Mouse (Mus musculus): ENCODE measurements around the gene Rab4a.
A peak's percentile ranks its signal among the peaks of the same experiment; 100 is the strongest.

Gene Rab4a

DNA sequence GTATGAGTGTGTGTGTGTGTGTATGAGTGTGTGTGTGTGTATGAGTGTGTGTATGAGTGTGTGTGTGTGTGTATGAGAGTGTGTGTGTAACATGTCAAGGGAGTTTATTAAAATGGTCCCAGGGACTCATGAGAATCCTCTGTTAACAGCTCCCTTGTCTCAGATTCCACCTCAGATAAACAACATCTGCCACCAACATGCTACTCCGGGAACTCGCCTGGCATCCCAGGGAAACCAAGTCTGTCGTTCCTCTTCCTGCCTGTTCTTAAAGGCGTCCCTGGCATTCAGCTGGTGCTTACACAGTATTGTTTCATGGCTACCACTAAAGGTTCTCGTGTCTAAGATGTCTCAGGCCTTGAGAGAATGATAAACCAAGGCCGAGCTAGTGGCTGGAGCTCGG is 38.6 kb downstream of the Rab4a start:
- ATAC-seq (ENCODE audit: insufficient number of reproducible peaks, low FRiP score, low TSS enrichment), result no peak

- no peak for ATAC-seq (ENCODE audit: insufficient number of reproducible peaks, low FRiP score, low TSS enrichment)
Observed at GRCm38 (mm10) chr8:123845114-123845513, 39.3 kb downstream of the Rab4a start.

GRCm38 (mm10) chr8:123845991-123846390 is 40.2 kb downstream of the Rab4a start:
- no peak for ATAC-seq (ENCODE audit: insufficient number of reproducible peaks, low FRiP score, low TSS enrichment)

DNA sequence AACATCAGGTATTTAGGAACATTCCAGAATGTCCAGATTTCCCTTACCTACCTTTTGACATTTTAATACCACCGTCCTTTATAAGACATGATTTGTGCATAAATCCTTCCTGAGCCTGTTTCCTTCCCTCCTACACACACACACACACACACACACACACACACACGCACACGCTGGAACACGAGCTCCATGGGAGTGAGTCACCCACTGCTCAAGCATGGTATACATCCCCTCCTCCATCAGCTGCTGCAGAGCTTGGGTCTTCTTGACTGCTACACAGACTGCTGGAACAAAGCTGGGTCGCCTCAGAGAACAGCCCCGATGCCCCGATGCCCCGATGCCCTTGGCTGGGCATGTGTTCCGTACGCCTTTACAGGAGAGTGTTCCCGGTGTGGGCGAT is 40.7 kb downstream of the Rab4a start:
- ATAC-seq (ENCODE audit: insufficient number of reproducible peaks, low FRiP score, low TSS enrichment), result no peak

DNA sequence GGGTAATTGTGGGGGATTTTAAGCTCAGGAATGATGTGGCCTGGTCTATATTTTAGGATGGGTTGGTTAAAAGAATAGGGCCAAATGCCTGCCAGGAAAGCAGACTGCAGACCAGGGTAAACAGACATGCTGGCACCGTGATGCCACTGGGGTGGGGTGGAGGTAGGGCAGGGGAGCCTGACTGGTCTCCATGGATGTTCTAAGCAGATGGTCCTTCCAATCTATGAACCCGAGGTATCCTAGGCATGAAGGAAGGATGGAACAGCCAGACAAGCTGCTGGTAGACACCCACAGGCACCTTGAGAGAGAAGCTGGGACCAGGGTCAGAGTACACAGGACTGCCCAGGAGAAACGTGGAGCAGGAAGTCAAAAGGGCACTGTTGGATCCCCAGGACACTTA is 41.8 kb downstream of the Rab4a start:
- peak; percentile 71; the same call in 1 of the 2 replicates for ATAC-seq (ENCODE audit: insufficient number of reproducible peaks, low FRiP score, low TSS enrichment)

DNA sequence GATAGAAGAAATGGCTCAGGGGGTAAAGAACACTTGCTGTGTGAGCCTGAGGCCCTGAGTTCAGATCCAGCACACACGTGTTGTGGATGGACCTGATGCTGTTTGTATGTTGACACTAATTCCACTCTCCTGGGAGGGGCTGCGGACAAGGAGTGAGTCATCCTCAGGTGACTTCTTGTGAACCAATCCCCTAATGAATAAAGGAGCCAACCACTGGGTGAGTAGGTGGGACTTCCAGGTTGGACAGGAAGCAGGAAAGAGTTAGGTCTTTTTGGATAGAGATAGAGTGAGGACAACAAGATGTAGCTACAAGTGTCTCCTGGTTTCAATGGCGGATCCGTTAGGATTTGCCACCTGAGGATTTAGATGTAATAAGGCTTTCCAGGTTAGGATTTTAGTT is 43.6 kb downstream of the Rab4a start:
- ATAC-seq (ENCODE audit: insufficient number of reproducible peaks, low FRiP score, low TSS enrichment), result no peak

DNA sequence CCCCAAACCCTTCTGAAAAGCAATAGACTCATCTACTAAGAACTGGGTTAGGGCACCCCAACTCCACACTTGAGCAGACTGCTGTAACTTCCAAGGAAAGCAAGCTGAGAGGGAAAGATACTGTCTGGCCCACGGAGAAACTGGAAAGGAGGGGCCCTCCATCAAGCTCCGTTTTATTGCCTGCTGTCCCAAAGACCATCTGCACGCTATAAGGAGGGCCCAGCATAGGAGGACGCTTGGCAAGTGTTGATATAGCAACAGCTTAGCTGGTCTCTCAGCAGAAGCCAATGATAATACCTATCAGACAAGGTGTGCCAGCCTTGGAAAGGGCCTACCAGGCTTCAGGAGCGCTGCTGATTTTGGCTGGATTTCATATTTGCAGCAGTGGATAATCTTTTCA is 45.8 kb downstream of the Rab4a start:
- ATAC-seq (ENCODE audit: insufficient number of reproducible peaks, low FRiP score, low TSS enrichment), result no peak

DNA sequence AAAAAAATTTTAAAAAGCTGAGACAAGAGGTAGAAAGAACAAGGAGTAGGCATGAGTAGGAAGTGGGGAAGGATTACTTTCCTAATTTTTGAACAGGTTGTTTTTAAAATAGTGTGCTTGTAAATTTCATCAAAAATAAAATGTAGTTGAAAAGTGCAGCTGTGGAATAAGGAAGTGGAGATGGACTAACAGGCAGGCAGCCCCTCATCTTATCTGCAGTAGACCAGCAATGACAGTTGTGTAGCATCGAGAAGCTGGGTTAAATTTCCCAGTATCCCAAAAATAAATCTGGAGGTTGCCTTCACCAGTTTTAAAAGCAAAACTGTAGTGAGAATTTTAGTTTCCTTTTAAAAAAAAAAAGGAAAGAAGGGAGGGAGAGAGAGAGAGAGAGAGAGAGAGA is 48.5 kb downstream of the Rab4a start:
- ATAC-seq (ENCODE audit: insufficient number of reproducible peaks, low FRiP score, low TSS enrichment), result no peak

- no peak for ATAC-seq (ENCODE audit: insufficient number of reproducible peaks, low FRiP score, low TSS enrichment)
Observed at GRCm38 (mm10) chr8:123854733-123855475, 49.1 kb downstream of the Rab4a start.

DNA sequence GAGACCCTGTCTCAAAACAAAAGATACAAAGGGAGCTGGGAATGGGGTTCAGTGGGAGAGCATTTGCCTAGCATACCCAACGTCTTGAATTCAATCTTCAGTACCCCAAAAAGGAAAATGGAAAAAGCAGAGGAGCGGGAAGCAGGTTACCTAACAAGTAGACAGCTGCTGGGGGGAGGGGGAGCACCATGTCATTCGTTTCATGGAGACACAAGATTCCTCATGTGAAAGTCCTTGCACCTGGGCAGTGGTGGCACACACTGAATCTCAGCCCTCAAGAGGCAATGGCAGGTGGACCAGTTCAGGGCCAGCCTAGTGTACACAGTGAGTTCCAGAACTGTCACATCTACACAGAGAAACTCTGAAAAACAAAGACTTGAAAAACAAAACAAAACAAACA is 51.6 kb downstream of the Rab4a start:
- ATAC-seq (ENCODE audit: insufficient number of reproducible peaks, low FRiP score, low TSS enrichment), result no peak

- ATAC-seq (ENCODE audit: insufficient number of reproducible peaks, low FRiP score, low TSS enrichment), result 0 out of 2 replicates have a peak, but pooled peaks have one; percentile 1
Observed at GRCm38 (mm10) chr8:123858574-123858940, 52.8 kb downstream of the Rab4a start.

DNA sequence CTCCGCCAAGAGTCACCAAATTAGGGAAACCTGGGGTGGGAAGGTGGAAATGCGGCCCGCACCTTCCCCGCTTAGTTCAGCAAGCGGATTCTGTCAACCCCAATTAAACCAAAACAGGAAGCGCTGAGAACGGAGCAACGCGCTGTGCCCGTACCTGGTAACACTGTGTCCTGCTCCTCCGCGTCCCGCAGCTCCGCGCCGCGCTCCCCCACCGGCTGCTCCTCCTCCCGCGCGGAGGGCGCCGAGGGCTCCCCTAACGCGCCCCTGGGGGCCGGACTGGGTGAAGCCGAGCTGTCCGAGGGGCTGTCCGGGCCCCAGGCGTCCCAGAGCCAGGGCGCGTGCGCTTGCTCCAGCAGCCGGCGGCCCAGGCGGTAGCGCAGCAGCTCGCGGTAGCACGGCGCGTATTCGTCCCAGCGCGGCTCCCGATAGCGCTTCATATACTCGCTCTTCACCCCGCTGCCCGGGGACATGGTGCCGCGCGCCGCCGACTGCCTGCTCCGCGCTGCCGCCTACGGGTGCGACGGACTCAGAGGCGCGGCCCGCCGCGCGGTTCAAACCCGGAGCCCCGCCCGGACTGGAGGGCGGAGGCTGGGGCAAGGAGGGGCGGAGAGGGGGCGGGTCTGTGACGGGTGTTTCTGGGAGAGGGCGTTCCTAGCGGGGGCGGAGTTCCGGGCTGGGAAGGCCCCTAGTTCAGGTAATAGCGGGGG is 53.3 kb downstream of the Rab4a start:
- peak; percentile 83 for ATAC-seq (ENCODE audit: insufficient number of reproducible peaks, low FRiP score, low TSS enrichment)

- peak; percentile 67 for ATAC-seq (ENCODE audit: insufficient number of reproducible peaks, low FRiP score, low TSS enrichment)
Observed at GRCm38 (mm10) chr8:123859648-123860259, 54.0 kb downstream of the Rab4a start, which contains the start of gene Ccsap. Ccsap (minus strand) TSS chr8:123860209.

DNA sequence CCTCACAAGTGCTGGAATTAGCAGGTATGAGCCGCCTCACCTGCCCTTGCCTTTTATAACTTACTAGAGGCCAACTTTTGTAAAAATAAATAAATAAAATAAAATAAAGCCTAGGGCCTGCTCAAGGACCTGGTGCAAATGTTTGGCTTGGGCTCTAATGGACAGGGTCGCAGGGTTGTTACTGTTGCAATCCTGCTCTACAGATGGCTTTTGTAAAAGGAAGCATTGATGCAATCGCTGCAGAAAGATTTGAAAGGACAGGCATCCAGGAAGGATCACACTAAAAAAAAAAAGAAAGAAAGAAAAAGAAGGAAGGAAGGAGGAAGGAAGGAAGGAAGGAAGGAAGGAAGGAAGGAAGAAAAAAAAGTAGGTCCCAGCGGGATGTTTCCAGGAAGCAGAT is 54.6 kb downstream of the Rab4a start:
- no peak for ATAC-seq (ENCODE audit: insufficient number of reproducible peaks, low FRiP score, low TSS enrichment)

- no peak for ATAC-seq (ENCODE audit: insufficient number of reproducible peaks, low FRiP score, low TSS enrichment)
Observed at GRCm38 (mm10) chr8:123865786-123866185, 60.0 kb downstream of the Rab4a start.

DNA sequence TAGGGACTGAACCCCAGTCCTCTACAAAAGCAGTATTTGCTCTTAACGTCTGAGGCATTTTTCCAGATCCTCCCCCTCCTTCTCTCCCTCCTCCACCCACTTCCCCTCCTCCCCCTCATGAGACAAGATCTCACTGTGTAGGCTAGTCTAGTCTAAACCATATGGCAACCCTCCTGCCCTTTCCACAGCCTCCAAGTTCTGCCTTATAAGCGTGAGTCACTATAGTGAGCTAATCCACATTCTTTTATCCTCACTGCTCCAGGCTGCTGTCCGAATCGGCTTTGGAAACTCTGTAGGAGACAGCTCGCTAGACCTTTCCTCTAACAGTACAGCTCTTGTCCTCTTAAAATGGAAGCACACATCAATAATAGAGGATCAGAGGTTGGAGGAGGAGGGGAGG is 61.2 kb downstream of the Rab4a start:
- ATAC-seq (ENCODE audit: insufficient number of reproducible peaks, low FRiP score, low TSS enrichment), result no peak; the same call in 1 of the 2 replicates

DNA sequence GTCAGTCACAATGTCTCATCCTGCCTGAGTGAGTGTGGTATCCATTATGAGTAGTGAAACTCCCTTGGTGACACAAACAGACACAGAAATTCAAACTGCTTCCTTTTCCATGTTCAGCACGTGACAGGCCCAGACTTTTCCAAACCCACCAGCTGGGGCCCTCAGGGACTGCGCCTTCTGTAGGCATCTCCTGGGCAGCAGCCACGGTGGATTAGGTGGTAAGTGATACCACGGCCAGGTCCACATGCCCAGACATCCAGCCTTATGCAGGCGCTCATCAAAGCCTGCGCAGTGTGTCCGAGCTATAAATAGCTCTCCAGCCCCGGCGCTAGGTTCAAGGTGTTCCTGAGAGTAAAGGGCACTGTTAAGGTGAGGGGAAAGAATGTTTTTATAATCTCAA is 66.3 kb downstream of the Rab4a start:
- no peak for ATAC-seq (ENCODE audit: insufficient number of reproducible peaks, low FRiP score, low TSS enrichment)

GRCm38 (mm10) chr8:123873364-123873763 is 67.6 kb downstream of the Rab4a start:
- ATAC-seq (ENCODE audit: insufficient number of reproducible peaks, low FRiP score, low TSS enrichment), result no peak

DNA sequence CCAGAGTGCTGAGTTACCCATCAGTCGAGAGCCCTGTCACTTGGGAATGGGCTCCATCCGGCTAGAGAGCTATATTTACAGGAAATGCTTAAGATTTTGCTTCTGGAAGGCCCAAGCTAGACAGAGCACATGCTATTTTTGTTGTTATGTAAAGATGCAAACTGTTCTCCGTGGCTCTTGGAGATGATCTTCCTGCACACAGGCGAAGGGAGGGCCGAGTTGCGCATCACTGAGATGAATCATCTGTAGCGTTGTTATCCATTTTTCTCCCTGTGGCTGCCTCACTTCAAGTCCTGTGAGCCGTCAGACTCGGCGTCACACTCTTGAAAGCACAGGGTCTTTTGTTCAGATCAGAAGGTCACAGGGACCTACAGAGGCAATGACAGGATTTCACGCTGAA is 68.5 kb downstream of the Rab4a start:
- no peak for ATAC-seq (ENCODE audit: insufficient number of reproducible peaks, low FRiP score, low TSS enrichment)

GRCm38 (mm10) chr8:123877865-123878264 is 72.1 kb downstream of the Rab4a start:
- no peak for ATAC-seq (ENCODE audit: insufficient number of reproducible peaks, low FRiP score, low TSS enrichment)

- ATAC-seq (ENCODE audit: insufficient number of reproducible peaks, low FRiP score, low TSS enrichment), result no peak
Observed at GRCm38 (mm10) chr8:123880271-123880670, 74.5 kb downstream of the Rab4a start.

Measured in cerebellum, adult (tissue).